Mouse (Mus musculus): ENCODE measurements around the gene Ifngr1.

Ifngr1 gene

DNA sequence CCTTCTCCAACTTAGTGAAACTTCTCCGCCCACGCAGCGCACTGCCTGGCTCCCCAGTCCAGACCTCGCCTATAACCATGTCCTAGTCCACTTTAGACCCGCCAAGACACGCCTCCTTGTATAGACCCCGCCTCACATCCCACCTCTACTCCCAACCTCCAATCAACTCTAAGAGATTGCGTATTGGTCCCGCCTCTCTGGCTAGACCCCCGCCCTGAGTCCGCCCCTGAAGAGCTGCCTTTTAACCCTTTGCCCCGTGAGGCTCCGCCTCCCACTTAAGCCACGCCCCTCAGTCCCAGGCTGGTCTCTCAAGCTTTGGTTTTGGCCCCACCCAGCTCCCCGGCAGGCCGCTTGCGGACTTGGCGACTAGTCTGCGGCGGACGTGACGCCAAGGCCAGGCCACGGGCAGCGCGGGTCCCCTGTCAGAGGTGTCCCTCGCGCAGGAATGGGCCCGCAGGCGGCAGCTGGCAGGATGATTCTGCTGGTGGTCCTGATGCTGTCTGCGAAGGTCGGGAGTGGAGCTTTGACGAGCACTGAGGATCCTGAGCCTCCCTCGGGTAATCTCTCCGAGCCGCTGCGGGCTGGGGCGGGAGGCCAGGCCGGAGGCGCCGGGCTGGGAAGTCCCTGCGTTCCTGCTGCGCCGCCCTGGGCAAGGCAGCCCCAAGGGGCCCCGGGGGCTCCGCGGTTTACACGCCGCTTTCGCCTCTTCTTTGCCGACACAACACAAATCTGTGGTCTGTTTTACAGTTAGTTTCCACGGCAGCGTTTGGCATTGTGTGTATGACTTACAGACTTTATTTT lies at the start of gene Ifngr1:
Gene Ifngr1 (plus strand): TSS at position 309 of the 801 bp plus-strand sequence.
- DNase-seq (ENCODE audit: low read depth, low spot score), result peak; percentile 95

DNA sequence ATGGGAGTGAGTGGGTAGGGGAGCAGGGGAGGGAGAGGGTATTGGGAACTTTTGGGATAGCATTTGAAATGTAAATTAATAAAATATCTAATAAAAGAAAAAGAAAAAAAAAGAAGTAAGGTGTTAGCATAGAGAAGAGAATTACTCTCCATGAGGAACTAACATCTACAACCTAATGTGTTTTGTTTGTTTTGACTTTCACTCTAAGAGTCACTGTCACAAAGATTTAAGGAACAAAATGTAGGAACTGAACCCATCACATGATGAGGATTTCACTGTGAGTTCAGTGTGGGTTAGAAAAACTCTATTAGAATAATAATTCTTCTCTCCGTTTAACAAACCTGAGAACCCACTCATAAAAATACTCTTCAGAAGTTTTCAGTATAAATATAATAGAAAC lies 44.9 kb upstream of the Ifngr1 start:
- DNase-seq (ENCODE audit: low read depth, low spot score), result no peak

DNA sequence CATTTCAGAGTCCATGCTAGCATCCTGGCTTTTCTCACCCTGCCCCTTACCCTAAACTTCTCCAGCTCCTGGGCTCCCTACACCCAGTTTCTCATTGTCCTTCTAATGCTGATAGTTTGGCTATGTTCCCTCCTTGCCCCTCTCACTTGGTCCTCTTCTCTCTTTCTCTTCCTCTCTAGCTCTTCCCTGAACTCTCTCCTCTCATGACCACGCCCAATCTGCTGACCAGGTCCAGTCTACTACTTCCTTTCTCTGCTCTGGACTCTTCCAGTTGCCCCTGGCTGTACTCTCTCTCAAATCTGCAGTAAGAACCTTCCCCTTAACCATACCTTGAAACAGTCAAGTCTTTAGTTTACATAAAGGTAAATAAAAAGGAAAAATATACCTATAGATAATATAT lies 43.7 kb upstream of the Ifngr1 start:
- no peak for DNase-seq (ENCODE audit: low read depth, low spot score)

DNA sequence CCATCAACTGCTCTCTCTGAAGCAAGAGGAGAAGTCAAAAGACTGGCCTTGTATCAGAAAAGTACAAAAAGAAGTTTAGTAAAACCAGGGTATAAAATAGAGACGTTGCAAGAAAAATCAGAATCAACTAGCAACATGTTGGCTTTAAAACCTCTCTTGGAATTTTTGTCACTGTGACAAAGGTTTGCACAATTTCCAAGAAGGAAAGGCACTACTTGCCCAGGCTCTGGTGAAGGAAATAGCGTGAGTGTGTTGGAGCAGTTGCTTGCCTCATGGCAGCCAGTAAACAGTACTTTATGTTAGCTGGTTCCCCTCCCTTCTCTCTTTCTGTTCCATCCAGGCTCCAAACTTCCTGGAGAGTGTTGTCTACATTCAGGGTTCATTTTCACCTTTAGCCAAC lies 43.3 kb upstream of the Ifngr1 start:
- DNase-seq (ENCODE audit: low read depth, low spot score), result no peak

DNA sequence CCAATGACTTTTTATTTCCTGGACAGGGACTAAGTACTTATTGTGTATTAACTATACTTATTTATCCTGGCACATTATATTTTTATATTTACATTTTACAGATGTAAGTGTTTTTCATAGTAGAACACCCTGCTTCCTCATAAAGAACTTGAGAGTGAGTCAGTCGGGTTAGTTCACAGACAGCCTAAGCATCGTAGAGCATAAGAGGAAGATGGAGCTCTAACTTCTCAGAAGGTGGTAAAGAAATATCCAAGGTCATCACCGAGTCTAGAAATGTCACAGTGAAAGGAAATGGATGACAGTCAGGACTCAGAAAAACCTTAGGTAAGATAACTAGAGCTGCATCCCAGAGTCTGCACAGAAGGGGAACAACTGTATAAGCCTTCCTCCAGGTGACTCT lies 40.2 kb upstream of the Ifngr1 start:
- DNase-seq (ENCODE audit: low read depth, low spot score), result no peak

DNA sequence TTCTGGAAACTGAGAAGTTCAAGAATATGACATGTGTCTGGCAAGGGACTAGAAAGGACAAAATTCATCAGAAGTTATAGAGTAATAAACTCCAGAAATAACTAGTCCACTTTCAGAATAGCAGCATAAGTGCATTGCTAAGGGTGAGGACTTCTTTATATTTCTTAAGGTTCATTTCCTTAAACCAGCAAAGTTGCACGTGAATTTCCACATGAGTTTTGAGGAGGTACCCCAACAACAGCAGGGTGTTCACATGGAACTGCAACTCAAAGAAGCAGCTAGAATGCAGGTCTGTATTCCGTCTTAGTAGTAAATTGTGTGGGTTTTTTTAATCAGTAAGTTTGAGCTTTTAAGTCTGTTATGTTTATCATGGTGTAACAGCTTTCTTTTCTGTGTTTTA lies 37.9 kb upstream of the Ifngr1 start:
- DNase-seq (ENCODE audit: low read depth, low spot score), result no peak

DNA sequence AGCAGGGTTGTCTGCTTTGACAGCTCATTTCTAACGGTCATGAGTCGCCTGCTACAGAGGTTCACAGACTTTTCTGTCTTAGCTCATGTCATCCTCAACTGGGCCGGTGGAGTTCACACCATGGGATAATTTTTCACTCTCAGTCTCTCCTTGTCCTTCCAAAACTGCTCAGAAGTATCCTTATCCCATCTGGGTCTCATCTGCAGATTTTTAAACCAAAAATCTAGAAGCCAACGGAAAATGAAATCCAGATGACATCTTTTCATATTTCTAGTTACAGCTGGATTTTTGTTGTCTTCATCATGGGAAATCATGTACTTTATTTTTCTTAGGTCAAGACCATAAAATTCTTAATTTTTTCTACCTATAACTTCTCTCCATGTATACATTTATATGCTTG lies 34.1 kb upstream of the Ifngr1 start:
- DNase-seq (ENCODE audit: low read depth, low spot score), result no peak

DNA sequence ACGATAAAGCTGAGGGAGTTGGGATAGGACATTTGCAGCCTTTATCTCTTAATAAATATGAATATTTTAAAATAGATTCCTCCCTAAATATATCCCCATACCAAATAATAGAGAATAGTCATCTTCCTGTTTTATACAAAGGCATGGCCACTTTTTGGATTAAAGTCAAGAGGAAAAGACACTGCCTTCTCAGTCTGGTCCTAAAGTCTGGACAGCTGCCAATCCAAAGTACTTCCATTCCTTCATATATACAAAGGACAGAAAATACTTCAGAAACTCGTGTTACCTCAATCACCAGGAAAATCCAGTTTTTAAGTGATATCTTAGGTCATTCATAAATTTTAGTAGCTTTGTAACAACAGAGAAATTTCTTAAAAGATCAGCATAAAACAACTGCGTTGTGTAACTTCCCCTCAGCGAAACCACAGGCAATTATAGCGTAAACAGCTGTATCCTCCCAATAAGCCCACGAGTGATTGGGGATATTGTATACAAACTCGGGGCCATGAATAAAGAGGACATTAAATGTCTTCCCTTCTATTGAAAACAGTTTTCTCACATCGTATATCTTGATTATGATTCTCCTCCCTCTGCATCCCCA lies 32.1 kb upstream of the Ifngr1 start:
- DNase-seq (ENCODE audit: low read depth, low spot score), result no peak

DNA sequence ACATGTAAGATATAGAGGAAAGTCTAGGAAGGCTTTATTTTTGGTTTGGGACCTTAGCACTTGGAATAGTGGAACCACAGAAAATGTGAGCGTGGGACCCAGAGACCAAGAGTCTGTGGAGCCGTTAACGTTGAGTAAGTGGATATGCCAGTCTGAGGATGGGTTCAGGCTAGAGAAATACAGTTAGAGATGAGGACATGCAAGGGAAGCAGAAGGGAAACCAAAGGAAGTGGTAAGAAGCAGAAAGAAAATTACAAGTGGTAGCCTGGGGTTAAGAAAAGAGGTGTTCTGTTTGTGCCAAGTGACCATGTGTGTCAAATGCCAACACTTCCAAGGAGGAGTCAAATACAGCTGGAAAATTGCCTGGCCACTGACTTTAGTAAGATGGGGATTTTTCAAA lies 29.2 kb upstream of the Ifngr1 start:
- no peak for DNase-seq (ENCODE audit: low read depth, low spot score)

DNA sequence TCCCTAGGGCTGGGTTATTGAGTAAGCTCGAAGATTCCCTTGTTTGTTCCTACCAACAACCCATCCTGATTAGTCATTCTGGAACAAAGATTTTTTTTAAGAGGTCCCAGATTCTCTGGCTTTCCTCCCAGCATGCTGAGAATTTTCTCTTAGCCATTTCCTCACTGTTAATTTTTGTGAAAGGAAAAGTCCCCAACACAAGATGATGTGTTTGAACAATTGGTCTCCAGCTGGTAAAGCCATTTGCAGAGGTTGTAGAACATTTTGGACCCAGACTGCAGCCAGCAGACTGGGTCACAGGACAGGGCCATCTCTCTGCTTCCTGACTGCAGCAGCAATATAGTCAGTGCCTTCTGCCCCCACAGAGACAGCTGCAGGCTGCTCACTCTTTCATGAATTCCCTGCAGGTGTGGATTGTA lies 28.3 kb upstream of the Ifngr1 start:
- DNase-seq (ENCODE audit: low read depth, low spot score), result no peak

DNA sequence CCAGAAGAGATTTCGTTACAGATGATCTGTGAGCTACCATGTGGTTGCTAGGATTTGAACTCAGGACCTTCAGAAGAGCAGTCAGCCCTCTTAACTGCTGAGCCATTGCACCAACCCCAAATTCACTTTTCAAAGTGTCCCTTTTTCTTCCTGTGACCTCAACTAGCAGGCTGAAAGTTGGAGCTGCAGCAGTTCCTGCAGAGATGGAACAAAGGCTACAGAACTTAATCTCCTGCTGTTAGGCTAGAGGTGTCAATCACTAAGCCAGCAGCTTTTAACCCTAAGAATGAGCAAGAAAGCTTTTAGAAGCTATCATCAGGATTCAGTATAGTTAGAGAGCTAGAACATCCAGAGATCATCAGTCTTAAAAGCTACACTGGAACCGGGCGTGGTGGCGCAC lies 24.3 kb upstream of the Ifngr1 start:
- DNase-seq (ENCODE audit: low read depth, low spot score), result no peak

DNA sequence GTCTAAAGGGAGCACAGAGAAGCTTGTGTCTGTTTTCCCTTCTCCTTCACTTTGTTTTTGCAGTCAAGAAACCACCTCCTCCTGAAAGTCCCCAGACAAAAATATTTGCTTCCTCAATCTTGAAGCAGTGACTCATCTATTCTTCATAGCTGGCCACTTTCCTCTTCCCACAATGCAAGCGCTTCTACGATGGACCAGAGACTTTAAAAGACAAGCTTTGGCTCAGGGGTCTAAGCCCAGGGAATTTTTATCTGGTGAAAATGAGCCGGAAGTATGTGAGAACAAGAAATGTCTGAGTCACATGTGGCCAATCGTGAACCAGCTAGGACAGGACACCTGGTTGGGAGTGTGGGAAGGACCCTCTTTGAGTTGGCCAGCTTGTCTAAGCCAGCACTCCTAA lies 21.5 kb upstream of the Ifngr1 start:
- DNase-seq (ENCODE audit: low read depth, low spot score), result no peak

DNA sequence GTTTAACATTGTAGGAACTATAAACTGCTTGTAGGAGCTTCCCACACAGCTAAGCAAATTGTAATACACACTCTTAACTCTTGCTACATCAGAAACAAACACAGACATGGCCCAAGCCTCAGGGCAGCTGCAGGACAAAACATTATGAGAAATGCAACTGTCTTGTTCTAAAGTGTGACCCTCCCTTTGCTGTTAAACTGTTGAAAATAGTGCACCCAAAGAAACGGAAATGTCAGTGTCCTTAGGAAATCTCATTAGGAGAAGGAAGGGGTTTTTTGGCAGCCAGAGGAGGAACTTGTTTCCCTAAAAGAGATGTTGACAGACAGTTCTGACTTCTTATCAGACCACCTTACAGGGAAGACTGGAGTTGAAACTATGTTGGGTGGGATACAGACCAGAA lies 21.0 kb upstream of the Ifngr1 start:
- no peak for DNase-seq (ENCODE audit: low read depth, low spot score)

DNA sequence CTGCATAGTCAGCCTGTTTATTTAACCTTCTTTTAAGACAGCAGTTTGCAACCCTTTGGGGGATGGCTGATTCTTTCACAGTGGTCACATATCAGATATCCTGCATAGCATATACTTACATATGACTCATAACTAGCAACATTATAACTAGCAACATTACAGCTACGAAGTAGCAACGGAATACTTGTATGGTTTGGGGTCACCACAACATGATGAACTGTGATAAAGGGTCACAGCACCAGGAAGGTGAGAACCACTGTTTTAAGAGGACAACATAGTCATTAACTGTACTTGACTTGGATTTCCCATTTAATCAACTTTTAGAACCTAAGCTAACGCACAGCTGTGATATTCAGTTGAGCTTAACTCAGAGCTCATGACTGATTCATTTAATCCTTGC lies 14.2 kb upstream of the Ifngr1 start:
- DNase-seq (ENCODE audit: low read depth, low spot score), result no peak

DNA sequence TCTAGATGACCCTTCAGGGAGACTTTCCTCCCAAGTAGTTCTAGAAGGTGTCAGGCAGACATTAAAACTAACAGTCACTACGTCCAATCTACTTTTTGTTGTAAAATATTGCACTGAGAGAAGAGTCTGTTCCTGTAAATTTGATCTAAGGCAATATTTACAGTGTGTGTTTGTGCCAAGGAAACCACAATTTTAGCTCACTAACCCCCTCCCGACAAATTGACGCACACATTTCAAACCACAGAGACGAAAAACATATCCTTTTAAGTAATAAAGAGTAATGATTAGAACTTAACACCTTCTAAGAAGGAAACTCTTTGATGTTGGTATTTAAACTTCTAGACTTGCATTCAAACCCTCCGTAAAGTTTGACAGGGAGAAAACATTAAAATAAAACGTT lies 13.7 kb upstream of the Ifngr1 start:
- DNase-seq (ENCODE audit: low read depth, low spot score), result no peak

DNA sequence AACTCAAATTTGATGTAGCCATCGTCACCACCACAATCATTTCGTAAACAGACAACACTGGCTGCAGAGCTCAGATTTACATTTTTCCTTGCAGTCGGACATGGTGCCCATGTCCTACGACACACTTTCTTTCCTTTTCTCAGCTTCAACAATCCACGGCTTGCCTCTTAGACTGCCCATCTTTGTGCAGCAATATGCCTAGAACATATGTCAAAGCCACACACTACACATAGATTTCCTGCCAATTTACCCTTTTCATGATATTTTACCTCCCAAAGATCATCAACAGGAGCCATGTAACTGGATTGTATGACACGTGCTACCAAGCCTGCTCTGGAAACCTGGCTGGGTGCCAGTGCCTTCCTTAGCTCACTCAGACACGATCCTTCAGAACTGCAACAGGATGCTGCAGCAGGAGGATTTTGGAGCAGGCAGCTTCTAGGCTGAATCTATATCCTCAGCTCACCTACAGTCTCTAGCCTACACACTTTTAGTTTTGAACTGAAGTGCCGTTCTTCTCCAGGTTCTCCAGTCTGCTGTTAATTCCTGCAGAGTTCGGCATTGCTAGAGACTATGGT lies 13.3 kb upstream of the Ifngr1 start:
- no peak for DNase-seq (ENCODE audit: low read depth, low spot score)

DNA sequence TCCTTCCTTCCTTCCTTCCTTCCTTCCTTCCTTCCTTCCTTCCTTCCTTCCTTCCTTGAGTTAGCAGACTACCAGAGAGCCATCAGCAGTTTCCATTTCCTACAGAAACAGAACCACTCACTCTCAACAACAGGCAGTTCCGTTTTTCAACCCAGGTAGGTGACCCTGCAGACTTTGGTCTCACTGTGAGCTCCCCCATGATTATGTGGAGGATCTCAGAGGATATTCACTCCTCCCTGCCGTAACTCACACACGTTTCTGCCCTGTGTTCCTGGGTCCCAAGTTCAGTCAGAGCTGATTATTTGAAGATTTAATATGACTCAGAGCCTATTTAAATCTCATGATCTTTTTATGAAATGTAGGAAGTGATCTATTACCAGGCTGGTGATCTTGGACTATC lies 11.1 kb upstream of the Ifngr1 start:
- no peak for DNase-seq (ENCODE audit: low read depth, low spot score)

DNA sequence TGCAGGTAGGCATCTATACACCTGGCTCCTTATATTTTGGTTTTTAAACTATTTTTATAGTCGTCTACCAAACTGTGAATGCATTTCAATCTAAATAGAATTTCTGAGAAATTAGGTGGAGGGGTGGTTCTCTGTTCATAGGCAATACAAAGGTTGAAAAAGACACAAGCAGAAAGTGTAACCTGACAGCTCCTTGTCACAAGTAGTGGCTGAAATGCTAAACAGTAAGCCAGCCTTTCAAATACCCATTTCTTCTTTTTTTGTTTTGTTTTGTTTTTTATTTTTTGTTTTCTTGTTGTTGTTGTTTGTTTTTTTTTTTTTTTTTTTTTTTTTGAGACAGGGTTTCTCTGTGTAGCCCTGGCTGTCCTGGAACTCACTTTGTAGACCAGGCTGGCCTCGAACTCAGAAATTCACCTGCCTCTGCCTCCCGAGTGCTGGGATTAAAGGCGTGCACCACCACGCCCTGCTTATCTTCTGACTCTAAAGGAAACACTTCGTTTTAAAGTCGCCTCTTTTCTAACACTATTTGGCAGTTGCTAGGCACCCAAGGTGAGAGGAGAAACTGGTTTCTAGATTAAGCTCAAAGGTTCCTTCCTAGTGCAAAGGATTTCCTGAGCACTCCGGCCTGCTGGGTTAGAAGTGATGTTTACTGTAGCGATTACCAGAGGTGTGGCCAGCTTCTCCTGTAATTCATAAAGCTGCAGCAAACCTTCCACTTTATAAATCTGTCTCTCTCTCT lies 9.7 kb upstream of the Ifngr1 start:
- DNase-seq (ENCODE audit: low read depth, low spot score), result no peak

DNA sequence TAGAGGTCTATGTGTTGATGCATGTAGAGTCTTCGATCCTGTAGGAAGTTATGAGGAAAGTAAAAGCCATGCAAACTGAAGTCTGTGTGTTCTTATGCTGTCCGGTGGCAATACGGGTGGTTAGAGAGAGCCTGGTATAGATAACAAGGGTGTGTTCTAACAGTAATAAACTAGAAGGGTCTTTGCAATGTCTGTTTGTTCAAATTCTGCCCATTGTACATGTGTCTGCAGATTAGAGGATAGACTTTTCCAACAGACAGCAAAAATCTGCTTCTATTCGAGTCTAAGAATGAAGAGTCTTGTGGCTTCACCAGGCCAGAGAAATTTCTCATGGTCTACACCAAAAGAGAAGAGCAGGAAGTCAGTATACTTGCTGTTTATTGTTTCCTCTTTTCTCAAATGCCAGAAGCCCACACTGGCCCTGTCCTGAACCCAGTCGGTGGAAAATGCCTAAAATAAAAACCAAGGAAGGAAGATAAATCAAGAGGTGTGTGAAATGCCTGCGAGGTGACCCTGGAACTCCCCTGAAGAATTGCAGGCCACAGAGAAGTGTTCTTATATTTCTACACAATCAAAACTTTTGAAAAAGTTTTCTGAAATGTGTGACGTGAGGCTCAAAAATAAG lies 8.8 kb upstream of the Ifngr1 start:
- no peak for DNase-seq (ENCODE audit: low read depth, low spot score)

DNA sequence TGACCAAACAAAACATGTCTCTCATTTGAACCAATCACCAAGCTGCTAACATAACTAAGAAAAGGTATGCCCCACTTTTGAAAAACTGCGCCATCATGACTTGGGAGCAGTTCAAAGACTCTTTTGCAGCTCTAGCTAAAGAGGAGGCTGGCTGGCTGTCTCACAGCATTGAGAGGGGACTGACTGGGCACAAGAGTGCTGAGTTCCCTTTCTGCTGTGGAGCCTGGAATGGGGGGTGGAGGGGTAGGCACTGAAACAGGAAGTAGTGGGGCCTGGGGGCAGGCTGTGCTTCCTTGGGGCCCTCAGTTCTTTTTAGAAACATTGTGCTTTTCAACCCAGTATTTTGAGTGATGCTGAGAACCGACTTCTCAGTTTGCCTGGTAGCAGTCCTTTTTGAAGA lies 7.7 kb upstream of the Ifngr1 start:
- no peak for DNase-seq (ENCODE audit: low read depth, low spot score)

DNA sequence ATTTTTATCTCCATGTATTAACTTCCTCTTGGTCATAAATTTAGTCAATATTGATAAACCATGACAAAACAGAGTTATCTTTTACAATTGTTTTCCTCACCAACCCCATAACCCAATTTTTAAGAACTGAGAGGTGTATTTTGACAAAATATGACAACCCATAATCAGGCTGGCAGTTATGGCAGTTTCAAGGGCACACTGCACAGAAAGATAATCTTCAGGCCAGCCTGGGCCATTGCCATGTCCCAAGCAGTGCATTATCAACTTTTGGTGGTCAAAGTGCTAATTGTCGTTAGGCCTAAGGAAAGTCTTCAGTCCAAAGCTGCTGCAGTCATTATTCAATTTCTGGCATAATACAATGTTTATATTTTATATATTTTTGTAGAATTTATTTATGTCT lies 6.9 kb upstream of the Ifngr1 start:
- no peak for DNase-seq (ENCODE audit: low read depth, low spot score)

DNA sequence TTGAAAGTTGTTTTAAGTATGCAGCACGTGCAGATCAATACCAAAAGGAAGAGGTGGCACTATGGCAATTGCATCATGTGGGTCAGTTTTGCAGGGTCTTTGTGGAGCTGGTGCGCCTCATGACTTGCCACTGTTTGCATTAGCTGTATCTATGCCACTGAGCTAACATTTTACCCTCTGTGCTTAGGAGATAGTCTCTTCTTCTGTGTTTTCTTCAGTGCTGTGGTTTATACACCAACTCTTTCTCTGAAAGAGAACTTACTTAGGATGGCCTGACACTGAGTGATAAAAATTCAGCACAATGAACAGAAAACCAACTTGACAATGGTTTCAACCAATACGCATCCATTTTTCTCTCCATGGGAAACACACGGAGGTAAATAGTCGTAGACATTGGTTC lies 5.9 kb upstream of the Ifngr1 start:
- no peak for DNase-seq (ENCODE audit: low read depth, low spot score)
